Mouse (Mus musculus): ENCODE results near the gene Slamf6. TPM values are rescaled to one million over a fixed set of nuclear protein-coding genes. Genes with fewer than 3 reads are reported as not detected.

Gene Slamf6
- polyA plus RNA-seq, 1 experiment from 2014 or later, result 0.72 TPM

GRCm38 (mm10) chr1:171982170-171982569 lies 64.9 kb downstream of the Slamf6 start:
- Histone ChIP-seq H3K4me1 (no peaks in the 10 kb centered on the region), H3K4me3 (replicated peaks) (no peak overlapping the region), H3K9me3 (replicated peaks) (no peaks in the 10 kb centered on the region), H3K4me2 (replicated peaks) (no peak overlapping the region), H3K36me3 (no peaks in the 10 kb centered on the region), H3K27ac (replicated peaks) (no peak overlapping the region), H3K9ac (no peak overlapping the region), H3K27me3 (no peaks in the 10 kb centered on the region)
- ATAC-seq (ENCODE audit: insufficient number of reproducible peaks, low FRiP score, low TSS enrichment, low read depth), result no peak
- WGBS, result 69% methylated on average over 5 of the region's 5 CpGs

- 70% methylated on average over 4 of the region's 4 CpGs for WGBS
- H3K9ac ChIP-seq, result no peak overlapping the region
- no peaks in the 10 kb centered on the region for H3K36me3 ChIP-seq
- no peak overlapping the region for H3K27ac ChIP-seq (replicated peaks)
- no peak overlapping the region for H3K4me3 ChIP-seq (replicated peaks)
- no peak for ATAC-seq (ENCODE audit: insufficient number of reproducible peaks, low FRiP score, low TSS enrichment, low read depth)
- H3K4me2 ChIP-seq (replicated peaks), result no peak overlapping the region
- no peaks in the 10 kb centered on the region for H3K9me3 ChIP-seq (replicated peaks)
- H3K4me1 ChIP-seq, result no peaks in the 10 kb centered on the region
- no peaks in the 10 kb centered on the region for H3K27me3 ChIP-seq
These were observed 65.4 kb downstream of the Slamf6 start for GRCm38 (mm10) chr1:171982740-171983139.

GRCm38 (mm10) chr1:171983372-171984001 lies 66.2 kb downstream of the Slamf6 start:
- WGBS, result 70% methylated on average over 3 of the region's 3 CpGs
- ATAC-seq (ENCODE audit: insufficient number of reproducible peaks, low FRiP score, low TSS enrichment, low read depth), result no peak
- no peaks in the 10 kb centered on the region for H3K4me1 ChIP-seq
- H3K27ac ChIP-seq (replicated peaks), result no peak overlapping the region
- no peak overlapping the region for H3K4me2 ChIP-seq (replicated peaks)
- no peaks in the 10 kb centered on the region for H3K27me3 ChIP-seq
- no peaks in the 10 kb centered on the region for H3K9me3 ChIP-seq (replicated peaks)
- H3K9ac ChIP-seq, result no peak overlapping the region
- H3K36me3 ChIP-seq, result no peaks in the 10 kb centered on the region
- no peak overlapping the region for H3K4me3 ChIP-seq (replicated peaks)

- no peak overlapping the region for H3K9ac ChIP-seq
- no peaks in the 10 kb centered on the region for H3K36me3 ChIP-seq
- H3K27me3 ChIP-seq, result no peaks in the 10 kb centered on the region
- no peak overlapping the region for H3K27ac ChIP-seq (replicated peaks)
- 100% methylated on average over 1 of the region's 1 CpGs for WGBS
- no peaks in the 10 kb centered on the region for H3K9me3 ChIP-seq (replicated peaks)
- H3K4me3 ChIP-seq (replicated peaks), result no peak overlapping the region
- H3K4me2 ChIP-seq (replicated peaks), result no peak overlapping the region
- ATAC-seq (ENCODE audit: insufficient number of reproducible peaks, low FRiP score, low TSS enrichment, low read depth), result no peak
- no peaks in the 10 kb centered on the region for H3K4me1 ChIP-seq
These were observed 66.8 kb downstream of the Slamf6 start for GRCm38 (mm10) chr1:171984121-171984520.

- Histone ChIP-seq H3K4me1 (no peaks in the 10 kb centered on the region), H3K36me3 (no peaks in the 10 kb centered on the region), H3K4me3 (replicated peaks) (no peak overlapping the region), H3K27me3 (no peaks in the 10 kb centered on the region), H3K27ac (replicated peaks) (no peak overlapping the region), H3K9ac (no peak overlapping the region), H3K4me2 (replicated peaks) (no peak overlapping the region), H3K9me3 (replicated peaks) (no peaks in the 10 kb centered on the region)
- ATAC-seq (ENCODE audit: insufficient number of reproducible peaks, low FRiP score, low TSS enrichment, low read depth), result no peak
- 78% methylated on average over 2 of the region's 2 CpGs for WGBS
These were observed 74.6 kb downstream of the Slamf6 start for GRCm38 (mm10) chr1:171991883-171992282.

GRCm38 (mm10) chr1:171992901-171993530 lies 75.7 kb downstream of the Slamf6 start:
- Histone ChIP-seq H3K36me3 (no peaks in the 10 kb centered on the region), H3K4me1 (no peaks in the 10 kb centered on the region), H3K4me3 (replicated peaks) (no peak overlapping the region), H3K4me2 (replicated peaks) (no peak overlapping the region), H3K27ac (replicated peaks) (no peak overlapping the region), H3K9ac (no peak overlapping the region), H3K27me3 (no peaks in the 10 kb centered on the region), H3K9me3 (replicated peaks) (no peaks in the 10 kb centered on the region)
- no peak for ATAC-seq (ENCODE audit: insufficient number of reproducible peaks, low FRiP score, low TSS enrichment, low read depth)
- 80% methylated on average over 4 of the region's 4 CpGs for WGBS

- no peaks in the 10 kb centered on the region for H3K9me3 ChIP-seq (replicated peaks)
- H3K36me3 ChIP-seq, result no peaks in the 10 kb centered on the region
- H3K27ac ChIP-seq (replicated peaks), result no peak overlapping the region
- no peaks in the 10 kb centered on the region for H3K4me1 ChIP-seq
- WGBS, result 90% methylated on average over 2 of the region's 2 CpGs
- H3K4me2 ChIP-seq (replicated peaks), result no peak overlapping the region
- no peak for ATAC-seq (ENCODE audit: insufficient number of reproducible peaks, low FRiP score, low TSS enrichment, low read depth)
- no peaks in the 10 kb centered on the region for H3K27me3 ChIP-seq
- no peak overlapping the region for H3K9ac ChIP-seq
- H3K4me3 ChIP-seq (replicated peaks), result no peak overlapping the region
These were observed 77.2 kb downstream of the Slamf6 start for GRCm38 (mm10) chr1:171994501-171994900.

GRCm38 (mm10) chr1:171994918-171995715 lies 77.8 kb downstream of the Slamf6 start:
- no peaks in the 10 kb centered on the region for H3K27me3 ChIP-seq
- no peaks in the 10 kb centered on the region for H3K9me3 ChIP-seq (replicated peaks)
- no peak for ATAC-seq (ENCODE audit: insufficient number of reproducible peaks, low FRiP score, low TSS enrichment, low read depth)
- no peak overlapping the region for H3K27ac ChIP-seq (replicated peaks)
- H3K9ac ChIP-seq, result no peak overlapping the region
- H3K36me3 ChIP-seq, result no peaks in the 10 kb centered on the region
- no peak overlapping the region for H3K4me3 ChIP-seq (replicated peaks)
- WGBS, result 69% methylated on average over 11 of the region's 11 CpGs
- no peak overlapping the region for H3K4me2 ChIP-seq (replicated peaks)
- no peaks in the 10 kb centered on the region for H3K4me1 ChIP-seq

- Histone ChIP-seq H3K4me1 (no peaks in the 10 kb centered on the region), H3K27me3 (no peaks in the 10 kb centered on the region), H3K4me2 (replicated peaks) (no peak overlapping the region), H3K9ac (no peak overlapping the region), H3K9me3 (replicated peaks) (no peaks in the 10 kb centered on the region), H3K27ac (replicated peaks) (no peak overlapping the region), H3K36me3 (no peaks in the 10 kb centered on the region), H3K4me3 (replicated peaks) (no peak overlapping the region)
- 74% methylated on average over 7 of the region's 7 CpGs for WGBS
- ATAC-seq (ENCODE audit: insufficient number of reproducible peaks, low FRiP score, low TSS enrichment, low read depth), result no peak
These were observed 79.4 kb downstream of the Slamf6 start for GRCm38 (mm10) chr1:171996701-171997100.

- 89% methylated on average over 13 of the region's 13 CpGs for WGBS
- H3K4me1 ChIP-seq, result no peaks in the 10 kb centered on the region
- H3K27me3 ChIP-seq, result no peaks in the 10 kb centered on the region
- H3K4me2 ChIP-seq (replicated peaks), result no peak overlapping the region
- ATAC-seq (ENCODE audit: insufficient number of reproducible peaks, low FRiP score, low TSS enrichment, low read depth), result no peak
- no peak overlapping the region for H3K9ac ChIP-seq
- no peaks in the 10 kb centered on the region for H3K9me3 ChIP-seq (replicated peaks)
- H3K27ac ChIP-seq (replicated peaks), result no peak overlapping the region
- peaks cover 14% of the 10 kb centered on the region for H3K36me3 ChIP-seq
- H3K4me3 ChIP-seq (replicated peaks), result no peak overlapping the region
These were observed 81.7 kb downstream of the Slamf6 start for GRCm38 (mm10) chr1:171998820-171999597.

- Histone ChIP-seq H3K27me3 (no peaks in the 10 kb centered on the region), H3K4me2 (replicated peaks) (no peak overlapping the region), H3K9me3 (replicated peaks) (no peaks in the 10 kb centered on the region), H3K4me1 (no peaks in the 10 kb centered on the region), H3K9ac (no peak overlapping the region), H3K27ac (replicated peaks) (no peak overlapping the region), H3K4me3 (replicated peaks) (no peak overlapping the region), H3K36me3 (peaks cover 31% of the 10 kb centered on the region)
- WGBS, result 35% methylated on average over 3 of the region's 3 CpGs
- ATAC-seq (ENCODE audit: insufficient number of reproducible peaks, low FRiP score, low TSS enrichment, low read depth), result no peak
These were observed 83.3 kb downstream of the Slamf6 start for GRCm38 (mm10) chr1:172000641-172001040.
